Mouse (Mus musculus) CH12.LX (cell line): ENCODE measurements around the gene Kpna4.

Experiments
- CTCF ChIP-seq, 2 experiments: IDR thresholded peaks in 1 of 2; conservative IDR thresholded peaks in 1 of 2; 2 replicates each; pipeline ENCODE4 v1.5.1; 2011 to 2012; ENCODE audit warnings: low read depth in 2 of 2, low read length in 2 of 2, improper control_type of control experiment in 1 of 2, inconsistent platforms in 1 of 2, mild to moderate bottlenecking in 1 of 2, moderate library complexity in 1 of 2
- EP300 ChIP-seq: IDR thresholded peaks from 2 replicates; pipeline ENCODE4 v1.6.1; 2011; ENCODE audit warnings: low read length, improper control_type of control experiment
- IRF4 ChIP-seq: IDR thresholded peaks from 2 replicates; pipeline ENCODE4 v1.6.1; 2014; ENCODE audit warnings: low read depth, mild to moderate bottlenecking, inconsistent platforms, low read length, improper control_type of control experiment
- NRF1 ChIP-seq: IDR thresholded peaks from 2 replicates; pipeline ENCODE4 v1.6.1; 2014; ENCODE audit warnings: low read depth, mild to moderate bottlenecking, inconsistent platforms, low read length, improper control_type of control experiment, moderate library complexity

DNA sequence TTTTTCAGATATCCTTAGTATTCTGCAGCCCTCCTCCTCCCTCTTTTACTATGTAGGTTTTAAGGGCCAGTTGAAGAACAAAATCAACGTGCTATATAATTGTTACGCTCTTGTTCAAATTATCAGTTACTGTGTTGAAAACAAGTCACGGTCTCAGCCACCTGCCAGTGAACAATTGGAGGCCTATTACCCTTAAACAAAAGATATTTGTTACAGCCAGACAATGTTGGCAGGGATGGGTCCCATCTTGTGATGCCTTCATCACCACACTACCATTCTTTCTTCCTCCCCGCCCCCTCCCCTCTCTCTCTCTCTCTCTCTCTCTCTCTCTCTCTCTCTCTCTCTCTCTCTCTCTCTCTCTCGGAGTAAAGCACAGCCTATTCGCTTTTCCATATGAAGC, 77.9 kb downstream of the Kpna4 start:
- no peak for TF ChIP-seq CTCF (conservative IDR thresholded peaks at IDR 0.05 in 1 of 2, IDR thresholded peaks at IDR 0.05 in 1 of 2; ENCODE audit: low read depth in 2 of 2, low read length in 2 of 2)
- no peak for TF ChIP-seq NRF1
- TF ChIP-seq EP300 = no peak
- no peak for TF ChIP-seq IRF4
